Mouse (Mus musculus) left cerebral cortex, postnatal 14 days (tissue): Measurements from ENCODE around the gene Klk13. TPM values are rescaled to one million over a fixed set of nuclear protein-coding genes. Genes with fewer than 3 reads are reported as not detected.

Experiments
- DNase-seq, 2 experiments: peaks; one replicate each; pipeline ENCODE4 v3.0.0; 2021 to 2022; ENCODE audit warnings: low spot score in 2 of 2, mixed read lengths in 1 of 2
- intact Hi-C: fragments of 180-260 bp; cut with DNase I; formaldehyde crosslinking; loops from one replicate; pipeline ENCODE4 v1.15.1; 2025
- total RNA-seq, 2 experiments: library from RNA; stranded (reverse); gene quantifications; 2 replicates each; pipeline ENCODE4 v1.2.3; 2021

Gene Klk13
- total RNA-seq, 2 experiments from 2014 or later, result not detected

- intact Hi-C loops, result no loop called here
- DNase-seq, result no peak
These were observed 54.1 kb downstream of the Klk13 start for GRCm38 (mm10) chr7:43766484-43766883.

GRCm38 (mm10) chr7:43768597-43768996, 56.2 kb downstream of the Klk13 start, which contains the start of gene Klk12:
Klk12 (plus strand) TSS chr7:43768897.
- intact Hi-C loops, result no loop called here
- no peak for DNase-seq

GRCm38 (mm10) chr7:43769636-43770035, 57.3 kb downstream of the Klk13 start:
- DNase-seq, result no peak
- intact Hi-C loops, result no loop called here

DNA sequence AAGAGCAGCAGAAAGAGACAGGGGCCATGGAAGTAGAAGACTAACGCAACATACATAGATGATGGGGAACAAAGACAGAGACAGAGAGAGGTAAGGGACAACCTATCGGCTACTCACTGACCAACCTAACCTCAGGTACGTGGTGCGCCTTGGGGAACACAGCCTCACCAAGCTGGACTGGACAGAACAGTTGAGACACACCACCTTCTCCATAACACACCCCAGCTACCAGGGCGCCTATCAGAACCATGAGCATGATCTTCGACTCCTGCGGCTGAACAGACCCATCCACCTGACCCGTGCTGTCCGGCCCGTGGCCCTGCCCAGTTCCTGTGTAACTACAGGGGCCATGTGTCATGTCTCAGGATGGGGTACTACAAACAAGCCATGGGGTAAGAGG, 58.3 kb downstream of the Klk13 start:
- intact Hi-C loops, result no loop called here
- no peak for DNase-seq

GRCm38 (mm10) chr7:43771916-43772315, 59.5 kb downstream of the Klk13 start:
- no peak for DNase-seq
- intact Hi-C loops, result no loop called here

DNA sequence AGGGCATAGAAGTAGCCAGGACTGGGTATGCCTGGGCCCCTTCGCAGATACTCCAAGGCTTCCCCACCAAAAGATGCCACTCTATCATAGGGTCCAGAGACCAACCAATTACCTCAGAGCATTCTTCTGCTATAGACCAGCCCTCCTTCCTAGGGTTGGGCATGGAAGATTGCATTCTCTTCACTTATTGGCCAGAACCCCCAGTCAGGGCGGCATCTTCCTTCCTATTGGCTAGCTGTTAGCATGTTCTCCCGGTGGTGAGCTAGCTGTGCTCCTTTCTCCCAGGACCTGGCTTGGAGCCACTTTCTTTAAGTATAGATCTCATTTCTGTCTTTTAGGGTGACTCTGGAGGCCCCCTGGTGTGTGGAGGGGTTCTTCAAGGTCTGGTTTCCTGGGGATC, 60.5 kb downstream of the Klk13 start:
- intact Hi-C loops, result no loop called here
- DNase-seq, result no peak

- no peak for DNase-seq
- intact Hi-C loops, result no loop called here
These were observed 62.0 kb downstream of the Klk13 start, which contains the start of gene Klk11 for GRCm38 (mm10) chr7:43774364-43774763. Klk11 (plus strand) TSS chr7:43774604.

DNA sequence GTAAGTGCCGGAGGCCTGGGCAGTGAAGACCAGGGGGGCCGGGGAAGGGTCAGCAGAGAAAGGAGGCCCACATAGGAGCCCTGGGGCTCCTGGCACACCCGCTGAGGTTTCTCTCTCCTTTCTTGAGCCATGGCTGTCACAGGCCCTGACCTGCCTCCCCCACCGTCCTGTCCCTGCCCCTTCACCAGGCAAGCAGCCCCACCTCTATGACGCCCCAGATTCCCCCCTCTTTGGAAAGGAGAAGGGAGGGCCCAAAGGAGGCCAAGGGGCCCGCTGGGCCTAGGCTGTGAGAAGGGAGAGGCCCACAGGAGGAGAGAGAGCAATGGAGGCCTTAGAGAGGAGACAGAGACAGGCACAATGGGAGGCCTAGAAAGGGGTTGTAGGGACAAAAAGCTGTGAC, 62.4 kb downstream of the Klk13 start:
- DNase-seq, result no peak
- intact Hi-C loops, result no loop called here

GRCm38 (mm10) chr7:43775311-43776057, 63.1 kb downstream of the Klk13 start:
- intact Hi-C loops, result no loop called here
- DNase-seq, result no peak

GRCm38 (mm10) chr7:43776506-43776905, 64.1 kb downstream of the Klk13 start:
- no peak for DNase-seq

More at GRCm38 (mm10) chr7:43776506-43776905, 64.1 kb downstream of the Klk13 start:
- intact Hi-C loops, result no loop called here

Other genes starting within 250 kb of the Klk13 start
- 1 to 10 TPM; 3.3 to 4.6 TPM for gene Vsig10l, start 249.4 kb upstream of the Klk13 start, total RNA-seq
- gene Iglon5, start 222.5 kb upstream of the Klk13 start, total RNA-seq, result 10 to 100 TPM; 42.7 to 46.3 TPM
- not detected for gene 4931406B18Rik, start 206.6 kb upstream of the Klk13 start, total RNA-seq
- 1 to 10 TPM; 5.7 to 6.1 TPM for gene Cd33, start 168.1 kb upstream of the Klk13 start, total RNA-seq
- gene Zfp658, start 150.3 kb upstream of the Klk13 start, total RNA-seq, result 1 to 10 TPM; 4.9 TPM
- gene Zfp719, start 133.0 kb upstream of the Klk13 start, total RNA-seq, result 10 to 100 TPM; 17.6 to 21.3 TPM
- under 1 TPM; 0.17 to 0.20 TPM for gene Zfp819, start 105.4 kb upstream of the Klk13 start, total RNA-seq
- under 1 TPM in 1 of 2 experiments, not detected in 1; 0.18 TPM for gene Ceacam18, start 77.9 kb upstream of the Klk13 start, total RNA-seq
- gene Siglece, start 52.4 kb upstream of the Klk13 start, total RNA-seq, result 1 to 10 TPM; 1.2 to 1.5 TPM
- gene Ctu1, start 40.6 kb upstream of the Klk13 start, total RNA-seq, result 1 to 10 TPM; 8.2 to 8.9 TPM
- gene Klk14, start 22.1 kb upstream of the Klk13 start, total RNA-seq, result not detected
- not detected for gene Klk12, start 56.3 kb downstream of the Klk13 start, total RNA-seq
- gene Klk11, start 62.0 kb downstream of the Klk13 start, total RNA-seq, result not detected
- gene Klk10, start 68.5 kb downstream of the Klk13 start, total RNA-seq, result under 1 TPM in 1 of 2 experiments, not detected in 1; 0.40 TPM
- not detected for gene Klk9, start 79.3 kb downstream of the Klk13 start, total RNA-seq
- 1 to 10 TPM; 3.3 to 5.5 TPM for gene Klk8, start 85.0 kb downstream of the Klk13 start, total RNA-seq
- gene Klk7, start 98.7 kb downstream of the Klk13 start, total RNA-seq, result not detected
- gene Klk6, start 111.9 kb downstream of the Klk13 start, total RNA-seq, result not detected
- not detected for gene Klk5, start 129.4 kb downstream of the Klk13 start, total RNA-seq
- not detected for gene Klk4, start 168.6 kb downstream of the Klk13 start, total RNA-seq
- not detected for gene Klk15, start 221.2 kb downstream of the Klk13 start, total RNA-seq
- gene Klk1b8, start 238.1 kb downstream of the Klk13 start, total RNA-seq, result not detected